ENCODE assay signal across 17 mouse cellular contexts in genomic region chr7:67754606-67755005, GRCm38 (mm10). TPM values are rescaled to one million over a fixed set of nuclear protein-coding genes. Genes with fewer than 3 reads are reported as not detected.
DNase-seq lines count a peak whose midpoint lies in the region; ATAC-seq and TF ChIP-seq lines count a peak whose summit lies in the region.
"Had no signal": no experiment of that assay in that cellular context is flagged by ENCODE, and none has a peak within 500 bp of the region (broad histone marks: within the 10 kb centered on the region; RNA-seq: fewer than 3 reads in every experiment).

No protein-coding gene starts in this region.

- H3K4me3 ChIP-seq in heart, adult 2 months: no peak overlapping the region
- no peak overlapping the region for H3K4me3 ChIP-seq in heart, embryonic 12.5 days
- H3K4me3 ChIP-seq in kidney, adult 2 months (ENCODE audit: insufficient read depth, low read depth, low read length): no peak overlapping the region
- H3K4me3 ChIP-seq: erythroblast, embryonic 14.5 days; heart, embryonic 13.5 days; midbrain, embryonic 10.5 days had no signal

- no peaks in the 10 kb centered on the region; the same call in 1 of the 2 replicates for H3K36me3 ChIP-seq in heart, adult 2 months (ENCODE audit: control insufficient read depth, insufficient read depth, low read length)
- 0 out of 2 replicates have a peak, but pooled peaks cover 4% of the 10 kb centered on the region for H3K36me3 ChIP-seq in heart, embryonic 12.5 days
- no peaks in the 10 kb centered on the region for H3K36me3 ChIP-seq in kidney, adult 2 months (ENCODE audit: control insufficient read depth, insufficient read depth, low read length)
- H3K36me3 ChIP-seq: heart, embryonic 13.5 days; midbrain, embryonic 10.5 days had no signal

- H3K4me1 ChIP-seq in heart, adult 2 months (ENCODE audit: control insufficient read depth, insufficient read depth, low read length): peaks cover 6% of the 10 kb centered on the region
- H3K4me1 ChIP-seq in heart, embryonic 12.5 days (replicated peaks): 0 out of 2 replicates have a peak, but pooled peaks cover 6% of the 10 kb centered on the region
- H3K4me1 ChIP-seq in kidney, adult 2 months (ENCODE audit: control insufficient read depth, insufficient read depth, low read length): no peaks in the 10 kb centered on the region

- H3K27me3 ChIP-seq in heart, adult 2 months (ENCODE audit: control insufficient read depth, insufficient read depth, low read length): no peaks in the 10 kb centered on the region
- H3K27me3 ChIP-seq in heart, embryonic 12.5 days (replicated peaks): peaks cover 15% of the 10 kb centered on the region; the same call in 1 of the 2 replicates
- no peaks in the 10 kb centered on the region for H3K27me3 ChIP-seq in kidney, adult 2 months (replicated peaks; ENCODE audit: control insufficient read depth, insufficient read depth, low read length)

- no peak for TF ChIP-seq CTCF in heart, adult 2 months (IDR thresholded peaks at IDR 0.05)
- TF ChIP-seq CTCF in kidney, adult 2 months (conservative IDR thresholded peaks at IDR 0.05; ENCODE audit: insufficient read depth, insufficient read length, low read depth, low read length): no peak

- no peak overlapping the region for H3K9ac ChIP-seq in heart, adult 2 months (ENCODE audit: low read depth, low read length)
- H3K9ac ChIP-seq in heart, embryonic 12.5 days: no peak overlapping the region
- H3K9ac ChIP-seq: heart, embryonic 13.5 days; hindbrain, embryonic 14.5 days; liver, postnatal 0 days had no signal

- intact Hi-C loops in heart, adult 2 months (cut with DNase I): no loop called here

- no peak for TF ChIP-seq POLR2A in heart, adult 2 months (IDR thresholded peaks at IDR 0.05; ENCODE audit: insufficient read depth, low read depth, low read length)
- TF ChIP-seq POLR2A in kidney, adult 2 months (IDR thresholded peaks at IDR 0.05; ENCODE audit: low read depth, low read length): no peak

- WGBS in heart, adult 2 months: 44% methylated on average over 11 of the region's 11 CpGs
- WGBS in heart, embryonic 12.5 days: 66% methylated on average over 11 of the region's 11 CpGs
- WGBS in kidney, adult 2 months: 72% methylated on average over 11 of the region's 11 CpGs

- H3K4me2 ChIP-seq in heart, embryonic 12.5 days: no peak overlapping the region
- H3K4me2 ChIP-seq: heart, embryonic 13.5 days; hindbrain, embryonic 14.5 days had no signal

- peak; percentile 60 to 76 for DNase-seq in heart, adult 2 months
- peak; percentile 55 for DNase-seq in NIH3T3 (ENCODE audit: low read depth)
- DNase-seq in heart, adult 9 months (ENCODE audit: low spot score in 2 of 2): peak; percentile 64 to 76
- peak; percentile 46 for DNase-seq in ovary, postnatal 36 days (ENCODE audit: low spot score)
- DNase-seq in kidney, adult 2 months: no peak
- DNase-seq in cerebellum, adult 8-10 months: no peak
- DNase-seq: adrenal gland, adult 2 months; cerebellum, postnatal 10 days; kidney, adult 9 months; liver, postnatal 0 days; thymus, adult 18-20 months had no signal

- H3K79me2 ChIP-seq in heart, adult 2 months (replicated peaks; ENCODE audit: control insufficient read depth, insufficient read depth, low read length): no peaks in the 10 kb centered on the region

- TF ChIP-seq EP300 in heart, adult 2 months (IDR thresholded peaks at IDR 0.05; ENCODE audit: insufficient read depth, low read depth, low read length): no peak

- H3K27ac ChIP-seq in heart, adult 2 months: peak overlapping the region; percentile 43
- H3K27ac ChIP-seq in heart, embryonic 12.5 days (ENCODE audit: poor library complexity, severe bottlenecking): no peak overlapping the region
- H3K27ac ChIP-seq in kidney, adult 2 months (ENCODE audit: insufficient read depth, low read depth, low read length): no peak overlapping the region
- H3K27ac ChIP-seq: heart, embryonic 13.5 days; hindbrain, embryonic 14.5 days; midbrain, embryonic 10.5 days had no signal

- H3K9me3 ChIP-seq in heart, embryonic 12.5 days (replicated peaks): no peaks in the 10 kb centered on the region
- H3K9me3 ChIP-seq: heart, embryonic 13.5 days; midbrain, embryonic 10.5 days had no signal

- no peak for ATAC-seq in heart, embryonic 12.5 days (ENCODE audit: insufficient number of reproducible peaks, low FRiP score)
- no peak for ATAC-seq in cerebellum, adult (ENCODE audit: insufficient number of reproducible peaks, low FRiP score, low TSS enrichment)
- ATAC-seq: liver, postnatal 0 days had no signal

RNA-seq across cellular contexts. Expression of gene Synm, which starts 4.9 kb away (rescaled TPM):
- total RNA-seq in heart, adult 2 months (2021): 1 to 10 TPM; 8.3 TPM
- 2.6 and 4.3 TPM in 2 replicates for polyA plus RNA-seq in heart, adult 2 months (2012; rRNA removed)
- polyA plus RNA-seq in heart, embryonic 12.5 days (2016; fragmentation: Nextera tagmentation; extraction: Ambion mirVana): 6.6 and 6.7 TPM in 2 replicates
- polyA plus RNA-seq in kidney, adult 2 months (2012; rRNA removed): 0.48 and 1.1 TPM in 2 replicates

Comparison
In these comparisons a context has a peak if more than half of its experiments do, and no peak if none do; other contexts are left out.
1. DNase-seq: peak in heart, adult 2 months (2 of 2), NIH3T3 (single experiment), heart, adult 9 months (2 of 2) and ovary, postnatal 36 days (single experiment); none in kidney, adult 2 months (single experiment) and cerebellum, adult 8-10 months (single experiment).